Mouse (Mus musculus) layer of hippocampus, adult 18-20 months (tissue): ENCODE results near the gene Sema5b. TPM values are rescaled to one million over a fixed set of nuclear protein-coding genes. Genes with fewer than 3 reads are reported as not detected.

Experiments
- DNase-seq, 2 experiments: peaks; one replicate each; pipeline ENCODE4 v3.0.0; 2022; ENCODE audit warnings: low spot score in 2 of 2
- total RNA-seq, 2 experiments: library from RNA; stranded (reverse); gene quantifications; 2 replicates each; pipeline ENCODE4 v1.2.3; 2021

Gene Sema5b
- total RNA-seq, 2 experiments from 2014 or later, result 11.1 to 14.1 TPM

GRCm38 (mm10) chr16:35703763-35704679, 163.1 kb downstream of the Sema5b start:
- peak; percentile 25 to 34 for DNase-seq

- no peak for DNase-seq
These were observed 163.9 kb downstream of the Sema5b start for GRCm38 (mm10) chr16:35704796-35705195.

GRCm38 (mm10) chr16:35707004-35707403, 166.1 kb downstream of the Sema5b start:
- DNase-seq, result no peak

GRCm38 (mm10) chr16:35711004-35711403, 170.1 kb downstream of the Sema5b start:
- DNase-seq, result peak in 1 of 2 experiments; percentile 60

- no peak for DNase-seq
These were observed 172.7 kb downstream of the Sema5b start for GRCm38 (mm10) chr16:35713606-35714005.

Other genes with a start within 250 kb of the Sema5b start
- gene Sec22a, start 177.2 kb upstream of the Sema5b start, total RNA-seq, result 10 to 100 TPM; 12.6 to 17.6 TPM
- gene Pdia5, start 50.3 kb upstream of the Sema5b start, total RNA-seq, result 1 to 10 TPM; 2.5 to 3.5 TPM
- 10 to 100 TPM; 66.5 to 67.3 TPM for gene Dirc2, start 228.2 kb downstream of the Sema5b start, total RNA-seq
- 1 to 10 TPM; 5.6 to 6.4 TPM for gene Hspbap1, start 229.2 kb downstream of the Sema5b start, total RNA-seq